Mouse (Mus musculus) neural tube, embryonic 14.5 days (tissue): ENCODE results near the gene Gm21976. TPM values are rescaled to one million over a fixed set of nuclear protein-coding genes. Genes with fewer than 3 reads are reported as not detected.

Source experiments
- ATAC-seq: fragments of 200-750 bp; cut with Nextera tagmentation; 2 replicates; pipeline ENCODE4 v1.8.0; 2017; ENCODE audit warnings: low read depth, mild to moderate bottlenecking, moderate TSS enrichment, moderate library complexity
- H3K27ac ChIP-seq: fragments of 300-500 bp; sonication (generic); 2 replicates; pipeline ENCODE4 v1.5.1; 2014; ENCODE audit warnings: low read depth, mild to moderate bottlenecking, control low read depth, low read length, moderate library complexity, mixed read lengths
- H3K27me3 ChIP-seq: fragments of 300-500 bp; sonication (generic); 2 replicates; pipeline ENCODE4 v1.6.1; 2014; ENCODE audit warnings: low read length; ENCODE audit not compliant: control insufficient read depth, insufficient read depth
- H3K36me3 ChIP-seq: fragments of 300-500 bp; sonication (generic); 2 replicates; pipeline ENCODE4 v1.6.1; 2014; ENCODE audit warnings: low read length, mixed read lengths; ENCODE audit not compliant: control insufficient read depth, insufficient read depth
- H3K4me1 ChIP-seq: fragments of 300-500 bp; sonication (generic); 2 replicates; pipeline ENCODE4 v1.6.1; 2014; ENCODE audit warnings: low read length; ENCODE audit not compliant: control insufficient read depth, insufficient read depth
- H3K4me2 ChIP-seq: fragments of 300-500 bp; sonication (generic); 2 replicates; pipeline ENCODE4 v1.6.1; 2014; ENCODE audit warnings: mild to moderate bottlenecking, low read depth, low read length, control low read depth
- H3K4me3 ChIP-seq: fragments of 300-500 bp; sonication (generic); 2 replicates; pipeline ENCODE4 v1.5.1; 2014; ENCODE audit warnings: low read depth, low read length, control low read depth, mixed read lengths
- H3K9ac ChIP-seq: fragments of 300-500 bp; sonication (generic); replicated peaks from 2 replicates; pipeline ENCODE4 v1.6.1; 2014; ENCODE audit warnings: low read depth, mild to moderate bottlenecking, control low read depth, low read length, mixed read lengths
- H3K9me3 ChIP-seq: fragments of 300-500 bp; sonication (generic); 2 replicates; pipeline ENCODE4 v1.6.1; 2016; ENCODE audit warnings: low read length; ENCODE audit not compliant: control insufficient read depth
- WGBS: fragments of 180-500 bp; shearing (Covaris S2); extraction: QIAGEN DNeasy Blood & Tissue Kit; methylation state at CpG from one replicate; pipeline ENCODE4 v1.1.7; 2014; 5-methylcytosine and 5-hydroxymethylcytosine counted together
- polyA plus RNA-seq: library from polyadenylated mRNA; unstranded; fragments of >200 nt; fragmentation: Nextera tagmentation; extraction: Ambion mirVana; gene quantifications from 2 replicates; pipeline ENCODE4 v1.2.1, GENCODE M21; 2014

The Gm21976 gene
- polyA plus RNA-seq, 1 experiment from 2014 or later, result not detected

- WGBS, result 64% methylated on average over 2 of the region's 2 CpGs
- H3K4me2 ChIP-seq, result no peak overlapping the region
- no peak overlapping the region for H3K4me3 ChIP-seq
- H3K9me3 ChIP-seq, result no peaks in the 10 kb centered on the region
- H3K9ac ChIP-seq, result no peak overlapping the region
- no peaks in the 10 kb centered on the region for H3K27me3 ChIP-seq
- no peak overlapping the region for H3K27ac ChIP-seq
- H3K36me3 ChIP-seq, result no peaks in the 10 kb centered on the region
- H3K4me1 ChIP-seq, result no peaks in the 10 kb centered on the region
- ATAC-seq, result no peak
Observed at GRCm38 (mm10) chr13:98332106-98332505, 52.4 kb downstream of the Gm21976 start.

- ATAC-seq, result no peak
- Histone ChIP-seq H3K27ac (no peak overlapping the region), H3K27me3 (no peaks in the 10 kb centered on the region), H3K9ac (no peak overlapping the region), H3K4me1 (no peaks in the 10 kb centered on the region), H3K9me3 (no peaks in the 10 kb centered on the region), H3K4me2 (no peak overlapping the region), H3K4me3 (no peak overlapping the region), H3K36me3 (no peaks in the 10 kb centered on the region)
- 84% methylated on average over 1 of the region's 1 CpGs for WGBS
Observed at GRCm38 (mm10) chr13:98336205-98336604, 56.5 kb downstream of the Gm21976 start.

GRCm38 (mm10) chr13:98340506-98340905 lies 60.8 kb downstream of the Gm21976 start:
- Histone ChIP-seq H3K27ac (no peak overlapping the region), H3K27me3 (no peaks in the 10 kb centered on the region), H3K4me3 (no peak overlapping the region), H3K4me1 (no peaks in the 10 kb centered on the region), H3K4me2 (no peak overlapping the region), H3K9me3 (no peaks in the 10 kb centered on the region), H3K36me3 (no peaks in the 10 kb centered on the region), H3K9ac (no peak overlapping the region)
- no peak for ATAC-seq
- WGBS, result 84% methylated on average over 5 of the region's 5 CpGs

- no peaks in the 10 kb centered on the region for H3K9me3 ChIP-seq
- peaks cover 4% of the 10 kb centered on the region; the same call in 1 of the 2 replicates for H3K4me1 ChIP-seq
- WGBS, result 80% methylated on average over 4 of the region's 4 CpGs
- no peak for ATAC-seq
- H3K36me3 ChIP-seq, result no peaks in the 10 kb centered on the region
- no peak overlapping the region for H3K9ac ChIP-seq
- H3K27ac ChIP-seq, result no peak overlapping the region
- peaks cover 45% of the 10 kb centered on the region for H3K27me3 ChIP-seq
- no peak overlapping the region for H3K4me2 ChIP-seq
- H3K4me3 ChIP-seq, result no peak overlapping the region
Observed at GRCm38 (mm10) chr13:98349491-98349890, 69.8 kb downstream of the Gm21976 start.

- H3K4me1 ChIP-seq, result peaks cover 16% of the 10 kb centered on the region
- no peaks in the 10 kb centered on the region for H3K36me3 ChIP-seq
- peaks cover 45% of the 10 kb centered on the region for H3K27me3 ChIP-seq
- no peaks in the 10 kb centered on the region for H3K9me3 ChIP-seq
- no peak for ATAC-seq
- 8% methylated on average over 8 of the region's 8 CpGs for WGBS
- no peak overlapping the region for H3K9ac ChIP-seq
- no peak overlapping the region for H3K4me3 ChIP-seq
- no peak overlapping the region for H3K4me2 ChIP-seq
- H3K27ac ChIP-seq, result no peak overlapping the region
Observed at GRCm38 (mm10) chr13:98351527-98351926, 71.8 kb downstream of the Gm21976 start.

- Histone ChIP-seq H3K9me3 (no peaks in the 10 kb centered on the region), H3K4me3 (no peak overlapping the region), H3K36me3 (no peaks in the 10 kb centered on the region), H3K27ac (no peak overlapping the region), H3K9ac (no peak overlapping the region), H3K4me2 (no peak overlapping the region), H3K4me1 (peaks cover 16% of the 10 kb centered on the region), H3K27me3 (peaks cover 50% of the 10 kb centered on the region)
- no peak for ATAC-seq
- WGBS, result 8% methylated on average over 14 of the region's 14 CpGs
Observed at GRCm38 (mm10) chr13:98352381-98352975, 72.8 kb downstream of the Gm21976 start.

GRCm38 (mm10) chr13:98353709-98354089 lies 74.0 kb downstream of the Gm21976 start:
- Histone ChIP-seq H3K27me3 (peaks cover 60% of the 10 kb centered on the region), H3K36me3 (no peaks in the 10 kb centered on the region), H3K9me3 (no peaks in the 10 kb centered on the region), H3K27ac (no peak overlapping the region), H3K9ac (no peak overlapping the region), H3K4me3 (peak overlapping the region; percentile 32; the same call in 1 of the 2 replicates), H3K4me2 (peak overlapping the region; percentile 1; the same call in 1 of the 2 replicates), H3K4me1 (peaks cover 16% of the 10 kb centered on the region)
- under 1% methylated on average over 13 of the region's 13 CpGs for WGBS
- ATAC-seq, result peak; percentile 14; the same call in 1 of the 2 replicates

- WGBS, result under 1% methylated on average over 63 of the region's 76 CpGs
- Histone ChIP-seq H3K9ac (peak within 1 kb of the TSS; percentile 44; the same call in 1 of the 2 replicates), H3K36me3 (no peaks in the 10 kb centered on the region), H3K4me2 (peak within 1 kb of the TSS; percentile 45), H3K4me1 (peaks cover 16% of the 10 kb centered on the region), H3K4me3 (peak within 1 kb of the TSS; percentile 32), H3K27me3 (peaks cover 64% of the 10 kb centered on the region), H3K9me3 (no peaks in the 10 kb centered on the region), H3K27ac (no peak within 1 kb of the TSS)
- ATAC-seq, result peak; percentile 65
Observed at GRCm38 (mm10) chr13:98354090-98354801, 74.6 kb downstream of the Gm21976 start, which contains the start of gene Foxd1. Gene Foxd1, plus strand, starts transcription at chr13:98354242.

- Histone ChIP-seq H3K4me1 (peaks cover 16% of the 10 kb centered on the region), H3K4me2 (peak overlapping the region; percentile 45), H3K27me3 (peaks cover 64% of the 10 kb centered on the region), H3K4me3 (peak overlapping the region; percentile 32), H3K27ac (no peak overlapping the region), H3K9ac (peak overlapping the region; percentile 44), H3K9me3 (no peaks in the 10 kb centered on the region), H3K36me3 (no peaks in the 10 kb centered on the region)
- peak; percentile 56 for ATAC-seq
- under 1% methylated on average over 72 of the region's 102 CpGs for WGBS
Observed at GRCm38 (mm10) chr13:98354871-98355558, 75.3 kb downstream of the Gm21976 start.
